Mouse (Mus musculus): Measurements from ENCODE around the gene 1700011L22Rik. TPM values are rescaled to one million over a fixed set of nuclear protein-coding genes. Genes with fewer than 3 reads are reported as not detected.

Gene 1700011L22Rik
- polyA plus RNA-seq (2017; shearing (Covaris generic)): not detected

DNA sequence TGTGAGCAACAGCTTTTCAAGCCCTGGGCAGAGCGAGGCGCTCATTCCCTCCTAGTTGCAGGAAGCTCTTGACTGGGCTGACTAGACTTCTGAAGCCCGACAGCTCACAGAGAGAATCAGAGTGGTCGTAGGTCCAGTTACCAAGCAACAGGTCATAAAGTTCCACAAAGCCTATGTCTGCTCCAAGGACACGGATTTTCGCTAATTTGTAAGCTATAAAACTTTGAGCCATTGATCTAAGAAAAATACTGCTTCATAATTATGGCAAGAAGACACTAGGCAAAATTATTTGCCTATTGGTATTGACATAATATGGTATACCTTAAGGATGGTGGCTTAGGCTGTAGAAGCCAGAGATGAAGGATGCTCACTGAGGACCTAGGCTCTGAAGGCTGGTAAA, at the start of gene 1700011L22Rik:
1700011L22Rik (minus strand) TSS at position 101 of the 400 bp plus-strand sequence.

DNA sequence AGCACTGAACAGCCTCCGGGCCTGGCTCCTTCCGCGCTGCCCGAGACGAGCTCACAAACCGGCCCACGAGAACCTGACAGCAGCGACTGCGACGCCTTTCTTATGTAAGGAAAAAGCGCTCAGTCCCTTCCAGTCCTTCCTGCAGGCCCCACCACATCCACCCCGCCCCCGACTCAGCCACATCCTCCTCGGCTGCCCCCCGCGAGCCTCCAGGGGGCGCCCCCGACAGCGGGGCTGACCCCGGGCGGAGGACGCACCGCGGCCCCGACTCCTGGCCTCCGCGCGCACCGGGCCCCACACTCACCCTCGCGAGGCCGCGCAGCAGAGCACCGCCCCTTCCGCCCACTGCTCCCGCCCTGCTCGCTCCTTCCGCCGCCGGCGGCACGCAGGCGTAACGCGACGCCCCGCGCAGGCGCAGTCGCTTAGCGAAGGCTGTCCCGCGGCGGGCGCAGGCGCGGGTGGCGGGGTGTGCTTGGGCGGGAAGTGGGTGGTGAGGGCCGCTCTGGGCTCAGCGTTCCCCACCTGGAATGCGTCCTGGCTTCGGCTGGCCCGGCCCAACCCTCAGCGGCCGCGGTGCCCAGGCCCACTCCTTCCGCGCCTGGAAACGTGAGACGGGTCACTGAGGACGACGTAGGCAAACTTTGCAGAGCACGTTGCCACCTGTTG, 46.4 kb upstream of the 1700011L22Rik start, which contains the start of gene Mmaa:
Mmaa (minus strand) TSS at position 328 of the 666 bp plus-strand sequence.

Other genes with a start within 250 kb of the 1700011L22Rik start
- 2.6 TPM for gene Zfp827, start 220.1 kb downstream of the 1700011L22Rik start, polyA plus RNA-seq (2017; shearing (Covaris generic))
- 3.6 TPM for gene Mmaa, start 46.4 kb upstream of the 1700011L22Rik start, polyA plus RNA-seq (2017; shearing (Covaris generic))
- gene Smad1, start 150.9 kb upstream of the 1700011L22Rik start, polyA plus RNA-seq (2017; shearing (Covaris generic)): 20.9 TPM